Mouse (Mus musculus) spleen, adult 18-20 months (tissue): ENCODE data around the gene Agbl4.

Experiments
- DNase-seq, 2 experiments: peaks; one replicate each; pipeline ENCODE4 v3.0.0; 2022; ENCODE audit warnings: mixed read lengths in 2 of 2

Agbl4 gene

DNA sequence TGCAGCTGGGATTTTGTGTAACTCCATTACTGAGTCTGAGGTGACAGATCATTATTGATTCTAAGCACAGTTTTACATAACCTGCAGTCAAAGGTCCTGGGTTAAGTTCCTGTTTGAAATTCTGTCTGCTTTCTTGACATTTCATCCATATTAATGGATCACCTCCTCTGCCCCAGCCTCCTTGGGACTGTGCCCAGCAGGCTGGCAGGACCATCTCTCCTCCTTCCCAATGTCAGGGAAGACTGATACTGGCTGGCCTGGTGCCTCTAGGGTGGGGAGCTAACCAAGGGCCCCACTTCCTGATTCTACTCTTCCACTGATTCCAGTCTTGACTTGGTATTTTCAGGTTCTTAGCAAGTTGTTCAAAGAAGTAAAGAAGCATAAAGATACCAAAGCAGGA is 1276.4 kb downstream of the Agbl4 start:
- no peak for DNase-seq

DNA sequence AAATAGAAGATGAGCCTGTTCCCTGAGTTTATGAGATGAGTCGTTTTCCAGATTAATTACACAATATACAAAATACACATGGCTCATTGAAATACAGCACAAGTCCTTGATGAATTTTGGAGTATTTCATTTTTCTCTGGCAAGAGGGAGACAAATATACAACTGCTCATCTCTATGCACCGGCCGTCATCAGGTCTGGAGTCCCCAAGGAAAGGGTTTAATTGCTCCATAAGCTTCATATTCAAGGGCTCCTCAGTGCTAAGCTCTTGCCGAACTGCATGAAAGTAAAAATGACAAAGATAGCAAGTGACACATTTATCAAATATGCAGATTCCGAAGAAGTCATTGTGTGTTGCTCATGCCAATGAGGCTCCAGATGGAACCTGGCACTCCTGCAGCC is 1284.5 kb downstream of the Agbl4 start:
- no peak for DNase-seq

DNA sequence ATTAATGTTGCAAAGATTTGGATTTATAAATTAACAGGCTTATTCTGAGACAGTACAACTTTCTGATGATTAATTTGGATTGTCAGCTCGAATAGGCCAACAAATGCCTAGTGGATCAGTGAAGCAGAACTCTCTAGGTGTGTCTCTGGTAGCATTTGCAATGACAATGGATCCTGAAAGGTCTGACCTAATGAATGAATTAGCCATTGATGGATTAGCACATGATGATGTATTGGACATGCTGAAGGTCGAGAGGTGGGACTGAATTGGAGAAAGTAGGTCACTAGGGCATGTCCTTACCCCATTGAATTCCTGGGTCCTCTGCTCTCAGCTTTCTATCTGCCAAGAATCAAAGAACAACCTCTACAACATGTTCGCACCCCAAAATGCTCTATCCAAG is 1285.3 kb downstream of the Agbl4 start:
- DNase-seq = no peak

DNA sequence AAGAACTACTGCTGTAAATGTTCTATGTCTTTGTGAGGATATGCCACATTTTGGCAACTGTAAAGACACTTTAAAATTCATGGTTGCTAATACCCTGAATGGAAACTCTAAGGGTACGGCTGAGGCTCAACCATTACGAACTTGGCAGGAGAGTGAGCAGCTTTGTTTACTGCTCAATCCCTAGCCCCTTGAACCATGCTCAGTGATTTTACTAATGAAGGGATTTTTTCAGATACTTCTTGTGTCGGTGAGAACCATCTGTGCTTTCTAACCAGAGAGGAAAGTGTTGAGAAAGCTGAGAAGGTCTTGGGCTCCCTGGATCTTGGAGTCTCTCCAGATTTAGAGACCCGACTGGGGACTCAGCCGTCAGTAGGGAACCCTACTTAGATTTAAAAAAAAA is 1286.4 kb downstream of the Agbl4 start:
- DNase-seq = no peak

DNA sequence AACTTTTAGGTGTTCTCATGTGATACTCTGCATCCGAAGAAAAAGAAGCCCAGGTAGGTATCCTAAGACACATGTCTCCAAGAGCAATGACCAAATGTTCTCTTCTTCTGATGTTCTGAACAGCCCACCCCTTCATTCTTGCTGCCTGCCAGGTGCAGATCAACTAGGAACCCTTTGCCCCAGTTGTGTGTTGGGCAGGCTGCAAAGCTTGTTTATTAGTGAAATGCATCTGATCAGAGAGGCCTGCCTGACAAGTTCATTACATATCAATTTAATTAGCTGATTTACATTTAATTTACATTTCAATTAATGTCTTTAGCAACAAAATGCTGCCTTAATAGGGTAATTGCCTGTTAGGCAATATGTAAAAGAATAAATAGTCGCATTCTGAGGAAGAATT is 1288.5 kb downstream of the Agbl4 start:
- DNase-seq = no peak

DNA sequence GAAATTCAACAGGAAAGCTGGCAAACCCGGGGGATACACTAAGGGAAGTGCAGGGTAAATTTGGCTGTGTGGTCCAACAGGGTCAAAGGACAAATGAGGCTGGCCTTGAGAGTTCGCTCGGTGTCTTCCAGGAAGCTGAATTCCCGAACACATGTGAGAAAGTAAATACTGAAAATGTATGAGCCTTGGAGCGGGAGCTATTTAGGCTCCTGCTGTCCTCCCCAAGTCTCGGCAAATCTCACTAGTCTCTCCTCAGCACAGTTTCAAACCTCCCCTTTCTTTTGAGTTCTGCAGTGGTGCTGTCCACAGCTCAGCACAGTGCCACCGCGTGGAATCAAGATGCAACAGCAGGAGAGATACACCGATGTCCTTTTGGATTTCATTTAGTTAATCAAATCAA is 1289.5 kb downstream of the Agbl4 start:
- DNase-seq = peak in 1 of 2 experiments; percentile 38

DNA sequence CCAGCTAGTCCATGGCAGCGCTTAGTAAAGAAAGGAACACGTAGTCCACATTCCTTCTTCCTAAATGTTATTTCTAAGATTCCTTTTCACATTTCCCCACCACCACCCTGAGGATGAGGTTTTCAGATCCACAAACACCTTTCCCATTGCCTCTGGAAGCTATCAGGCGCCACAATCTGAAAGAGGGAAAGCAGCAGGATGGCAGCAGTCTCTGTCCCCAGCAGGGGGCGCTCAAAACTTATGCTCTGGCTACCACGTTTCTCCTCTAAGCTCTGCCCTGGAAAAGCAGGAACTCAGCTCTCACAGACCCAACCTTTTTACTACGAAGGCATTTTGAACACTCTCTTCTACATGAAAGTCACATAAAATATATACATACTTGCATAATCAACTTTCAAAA is 1290.2 kb downstream of the Agbl4 start:
- peak; percentile 39 to 76 for DNase-seq

DNA sequence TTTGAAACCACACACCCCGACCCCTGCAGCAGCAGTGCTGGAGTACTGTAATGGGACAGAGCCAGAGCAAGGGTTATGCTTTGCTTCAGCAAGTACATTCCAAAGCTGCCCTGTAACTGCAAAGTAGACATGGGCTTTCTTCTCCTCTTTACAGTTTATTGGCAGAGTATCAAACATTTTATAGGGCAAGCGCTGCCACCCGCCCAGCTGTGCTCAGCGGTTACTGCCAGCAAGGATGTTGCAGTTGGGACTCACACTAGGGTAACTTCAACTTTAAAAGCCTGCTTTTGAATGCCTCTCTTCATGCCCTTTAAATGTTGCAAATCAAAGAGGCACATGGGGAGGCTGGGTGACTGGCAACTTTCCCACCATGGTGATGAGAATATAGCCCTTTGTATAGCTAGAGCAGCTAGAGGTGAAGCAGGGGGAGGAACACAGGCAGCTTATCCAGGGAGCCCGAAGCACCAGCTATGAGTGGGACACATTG is 1293.6 kb downstream of the Agbl4 start:
- DNase-seq = no peak

DNA sequence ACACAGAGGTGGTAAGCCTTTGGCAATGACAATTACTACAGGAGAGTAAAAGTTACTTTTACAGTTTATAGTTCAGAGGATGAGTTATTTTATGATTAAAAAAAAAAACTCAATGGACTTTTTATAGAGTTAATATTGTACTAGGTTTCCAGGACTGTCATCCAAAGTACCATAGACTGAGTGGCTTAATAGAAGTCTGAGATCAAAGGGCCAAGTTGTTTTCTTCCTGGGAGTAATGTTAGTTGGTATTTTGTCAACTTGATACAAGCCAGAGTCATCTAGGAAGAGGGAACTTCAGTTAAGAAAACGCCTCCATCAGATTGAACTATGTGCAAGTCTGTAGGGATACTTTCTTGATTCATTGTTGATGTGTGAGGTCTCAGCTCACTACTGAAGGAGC is 1303.9 kb downstream of the Agbl4 start:
- DNase-seq = no peak

DNA sequence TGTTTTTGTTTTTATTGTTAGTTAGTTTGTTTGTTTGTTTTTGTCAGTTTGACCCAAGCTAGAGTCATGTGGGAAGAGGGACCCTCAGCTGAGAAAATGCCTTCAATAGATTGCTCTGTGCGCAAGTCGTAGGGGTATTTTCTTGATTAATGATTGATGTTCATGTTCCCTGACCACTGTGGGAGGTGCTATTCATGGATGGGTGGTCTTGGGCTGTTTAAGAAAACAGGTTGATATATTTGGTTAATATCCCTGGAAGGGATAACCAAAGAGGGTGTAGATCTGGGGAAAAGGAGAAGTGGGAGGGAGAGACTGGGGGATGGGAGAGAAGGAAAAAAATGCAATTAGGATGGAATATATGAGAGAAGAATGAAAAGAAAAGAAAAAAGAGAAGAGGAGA is 1306.7 kb downstream of the Agbl4 start:
- no peak for DNase-seq

DNA sequence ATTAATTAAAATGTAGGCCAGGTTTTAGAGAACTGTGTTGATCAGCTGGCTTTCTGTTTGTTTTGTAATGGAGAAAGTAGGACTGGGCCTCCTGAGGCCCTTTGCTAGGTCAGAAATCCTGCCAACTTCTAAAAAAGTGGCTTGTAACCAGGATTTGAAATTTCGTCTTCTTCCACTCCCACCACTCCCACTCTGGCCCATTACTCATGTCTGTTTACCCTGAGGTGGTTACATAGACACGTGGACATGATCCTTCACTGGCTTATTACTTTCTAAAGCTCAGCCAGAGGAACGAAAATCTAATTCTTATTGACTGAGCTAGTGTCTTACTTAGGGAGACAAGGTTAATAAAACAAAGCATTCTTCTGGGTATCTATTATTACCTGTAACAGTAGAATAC is 1307.5 kb downstream of the Agbl4 start:
- no peak for DNase-seq
